Mouse (Mus musculus): ENCODE results near the gene Gpc4.

Gene Gpc4

DNA sequence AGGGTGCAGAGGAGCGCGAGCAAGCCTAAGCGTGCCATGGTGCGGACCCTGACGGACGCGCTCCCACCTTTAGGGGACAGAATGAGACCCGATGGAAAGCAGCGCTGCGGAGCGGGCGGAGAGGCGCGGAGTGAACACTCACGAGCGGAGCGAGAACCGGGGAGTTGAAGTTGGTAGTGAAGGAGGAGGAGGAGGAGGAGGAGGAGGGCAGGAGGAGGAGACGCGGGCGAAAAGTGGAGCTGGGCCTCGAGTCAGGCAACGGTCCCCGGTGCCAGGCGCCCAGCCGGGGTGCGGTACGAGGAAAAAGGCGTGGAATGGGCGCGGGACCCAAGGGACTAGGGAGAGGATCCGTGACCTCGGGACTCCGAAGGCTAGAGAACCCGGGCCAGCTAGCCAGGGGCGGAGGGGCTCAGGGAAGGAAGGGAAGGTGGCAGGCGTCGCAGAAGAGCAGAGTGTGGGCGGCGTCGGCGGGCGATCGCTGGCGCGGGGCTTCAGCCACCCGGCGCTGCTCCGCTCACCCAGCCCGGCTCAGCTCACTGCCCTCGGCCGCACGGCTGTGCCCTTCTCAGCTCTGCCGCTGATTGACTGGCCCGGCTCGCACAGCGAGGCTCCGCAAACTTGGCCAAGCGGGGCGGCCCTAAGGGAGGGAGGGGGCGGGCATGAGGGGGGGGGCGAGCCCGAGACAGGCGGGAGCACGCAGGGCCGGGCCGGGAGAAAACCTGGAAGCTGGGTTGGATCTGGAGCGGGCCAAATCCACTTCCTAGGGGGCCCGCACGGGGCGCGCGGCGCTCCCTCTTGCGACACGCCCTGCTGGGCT, at the start of gene Gpc4:
Gene Gpc4, minus strand, starts transcription at position 515 of the 817 bp plus-strand sequence.
- DNase-seq: peak; percentile 87

DNA sequence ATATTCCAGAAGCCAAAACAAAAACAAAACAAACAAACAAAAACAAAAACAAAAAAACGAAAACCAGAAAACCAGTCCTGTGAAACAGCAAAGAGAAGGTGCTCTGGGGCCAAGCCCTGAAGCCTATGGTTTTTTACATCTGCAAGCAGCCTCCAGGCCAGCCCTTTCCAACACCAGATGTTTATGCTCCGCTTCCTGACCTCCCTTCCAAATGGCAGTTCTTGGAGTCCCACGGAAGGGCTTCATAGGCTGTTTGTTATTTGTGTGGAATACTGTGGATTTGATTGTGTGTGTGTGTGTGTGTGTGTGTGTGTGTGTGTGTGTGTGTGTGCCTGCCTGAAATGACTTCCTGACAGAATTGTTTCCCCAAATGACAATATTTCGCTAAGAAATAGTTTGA, 47.8 kb upstream of the Gpc4 start:
- peak; percentile 5 for DNase-seq

DNA sequence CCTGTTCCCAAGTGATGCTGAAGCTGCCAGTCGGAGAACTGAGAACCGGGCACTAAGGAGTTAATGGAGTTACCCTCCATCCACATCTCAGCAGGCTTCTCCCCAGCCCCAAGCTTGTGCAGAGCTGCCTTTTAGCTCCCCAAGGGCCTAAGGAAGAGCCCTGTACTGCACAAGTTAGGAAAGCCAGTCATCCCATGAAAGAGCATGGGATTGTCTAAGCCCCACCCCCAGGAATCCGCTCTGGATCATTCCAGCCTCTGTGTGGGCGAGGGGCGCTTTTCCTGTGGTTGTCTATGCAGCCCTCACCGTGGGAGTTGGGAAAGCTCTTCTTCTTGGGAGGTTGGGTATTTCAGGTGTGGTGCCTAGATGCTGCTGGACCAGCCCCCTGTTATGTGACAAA, 34.8 kb upstream of the Gpc4 start:
- no peak for DNase-seq

DNA sequence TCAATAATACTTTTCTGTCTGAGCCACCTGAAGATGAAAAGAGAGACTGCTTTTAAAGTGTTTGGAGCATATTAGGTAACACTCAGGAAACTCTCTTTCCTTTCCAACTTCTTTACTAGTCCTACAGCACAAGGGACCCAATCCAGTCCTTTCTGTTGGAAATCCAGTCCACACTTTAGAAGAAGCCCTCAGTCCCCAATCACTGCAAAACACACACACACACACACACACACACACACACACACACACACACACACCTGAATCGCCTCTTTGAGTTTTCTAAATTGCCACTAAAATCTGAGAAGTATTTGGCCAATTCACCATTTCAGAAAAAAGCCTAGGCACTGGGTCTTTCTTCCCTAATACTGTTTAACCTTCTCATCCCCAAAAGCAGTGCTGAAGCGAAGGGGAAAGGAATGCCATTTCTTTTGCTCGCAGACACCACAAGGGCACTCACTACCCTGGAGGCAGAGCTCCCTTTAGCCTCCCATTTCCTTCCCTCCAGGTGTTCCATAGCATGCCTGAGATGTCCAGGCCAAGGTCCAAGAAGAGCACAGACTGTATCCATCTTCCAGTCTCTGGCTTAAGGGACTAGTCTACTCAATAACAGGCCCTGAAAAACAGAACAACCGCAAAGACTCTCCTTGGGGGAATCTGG, 28.4 kb upstream of the Gpc4 start:
- DNase-seq: peak; percentile 39

DNA sequence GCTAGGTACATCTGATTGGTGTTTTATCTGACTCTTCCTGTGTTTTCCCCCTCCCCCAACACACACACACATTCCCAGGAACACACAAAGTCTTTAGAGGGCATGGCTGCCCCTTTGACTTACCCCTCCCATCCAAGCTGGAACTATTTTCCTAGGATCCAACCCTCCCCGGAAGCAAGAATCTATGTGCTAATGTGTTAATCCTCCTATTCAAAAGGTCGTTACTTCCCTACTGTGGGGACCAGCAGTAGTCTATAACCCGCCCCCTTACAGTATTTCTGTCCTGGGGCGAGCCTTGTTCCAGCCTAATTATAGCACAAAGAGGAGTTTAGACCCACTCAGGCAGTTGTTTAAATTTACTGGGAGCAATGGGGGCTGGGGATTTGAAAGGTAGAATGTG, 24.0 kb upstream of the Gpc4 start:
- DNase-seq: no peak

DNA sequence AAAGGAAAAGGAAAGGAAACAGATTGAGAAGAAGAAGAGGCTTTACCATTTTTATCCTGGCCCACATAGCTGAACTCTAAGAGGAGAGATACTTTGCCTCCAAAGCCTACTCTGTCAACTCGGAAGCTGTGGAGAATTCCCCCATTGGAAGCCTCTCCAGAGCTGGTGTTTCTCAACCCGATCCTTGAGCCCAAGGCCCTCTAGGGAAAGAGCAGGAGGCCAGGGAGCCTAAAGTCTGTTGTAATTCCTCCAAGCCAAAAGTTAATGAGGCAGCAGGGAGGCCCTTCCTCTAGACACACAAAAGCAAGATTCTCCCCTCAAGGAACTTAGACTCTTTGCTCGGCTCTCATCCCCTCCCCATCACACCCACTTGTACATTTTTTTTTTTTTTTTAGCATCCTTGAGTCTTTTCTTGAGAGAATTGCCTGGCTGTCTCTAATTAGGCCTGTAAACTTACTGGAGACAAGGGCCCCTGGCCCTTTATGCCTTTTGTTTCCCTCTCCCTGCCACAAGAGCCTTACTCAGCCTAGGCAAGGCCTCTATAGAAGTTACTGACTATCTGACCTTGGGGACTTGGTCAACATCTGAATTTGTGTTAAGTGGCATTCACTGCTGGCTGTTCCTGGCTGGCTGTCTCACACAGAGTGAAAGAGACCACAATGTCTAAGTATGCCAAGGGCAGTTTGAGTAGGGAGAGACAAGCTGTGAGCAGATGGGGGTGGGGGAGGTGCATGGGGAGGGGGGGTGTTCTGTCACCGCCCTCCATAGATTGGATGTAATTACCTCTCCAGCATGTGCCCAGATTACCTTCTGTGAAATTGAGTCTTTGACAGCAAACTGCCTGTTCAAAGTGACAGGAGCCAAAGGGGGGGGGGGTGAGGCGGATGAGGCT, 18.7 kb upstream of the Gpc4 start:
- DNase-seq: no peak

DNA sequence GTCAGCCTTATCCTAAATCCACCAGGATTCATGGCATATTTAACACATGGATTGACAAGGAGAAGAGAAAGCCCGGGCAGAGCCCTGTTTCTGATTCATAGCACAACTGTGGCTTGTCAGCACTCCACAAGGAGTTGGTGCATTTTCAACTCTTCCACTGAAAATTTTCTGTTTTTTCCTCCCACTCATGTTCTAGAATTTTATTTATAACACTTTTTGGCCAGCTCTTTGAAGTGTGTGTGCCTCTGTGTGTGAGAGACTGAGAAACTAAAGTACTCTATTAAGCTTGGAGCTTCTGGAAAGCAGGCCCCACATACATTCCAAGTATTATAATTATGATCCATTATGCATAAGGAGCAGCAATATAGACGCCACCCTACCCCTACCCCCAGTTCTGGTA, 16.3 kb upstream of the Gpc4 start:
- no peak for DNase-seq

DNA sequence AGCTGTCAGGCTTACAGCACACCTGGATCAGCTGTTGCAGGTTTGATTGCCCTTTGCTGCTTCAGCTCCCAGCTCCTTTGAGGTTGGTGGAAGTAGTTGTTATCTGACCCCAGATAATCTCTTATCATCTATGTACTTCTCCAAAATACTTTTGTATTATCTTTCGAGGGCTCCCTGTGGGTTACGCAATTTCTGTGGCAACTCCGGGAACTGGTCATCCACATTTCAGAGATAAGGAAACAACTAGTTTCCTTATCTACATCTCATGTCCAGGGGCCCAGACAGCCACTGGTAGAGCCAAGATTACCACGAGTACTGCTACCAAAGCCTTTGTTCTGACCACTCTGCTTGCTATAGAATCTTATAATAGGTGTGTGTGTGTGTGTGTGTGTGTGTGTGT, 12.0 kb upstream of the Gpc4 start:
- no peak for DNase-seq

DNA sequence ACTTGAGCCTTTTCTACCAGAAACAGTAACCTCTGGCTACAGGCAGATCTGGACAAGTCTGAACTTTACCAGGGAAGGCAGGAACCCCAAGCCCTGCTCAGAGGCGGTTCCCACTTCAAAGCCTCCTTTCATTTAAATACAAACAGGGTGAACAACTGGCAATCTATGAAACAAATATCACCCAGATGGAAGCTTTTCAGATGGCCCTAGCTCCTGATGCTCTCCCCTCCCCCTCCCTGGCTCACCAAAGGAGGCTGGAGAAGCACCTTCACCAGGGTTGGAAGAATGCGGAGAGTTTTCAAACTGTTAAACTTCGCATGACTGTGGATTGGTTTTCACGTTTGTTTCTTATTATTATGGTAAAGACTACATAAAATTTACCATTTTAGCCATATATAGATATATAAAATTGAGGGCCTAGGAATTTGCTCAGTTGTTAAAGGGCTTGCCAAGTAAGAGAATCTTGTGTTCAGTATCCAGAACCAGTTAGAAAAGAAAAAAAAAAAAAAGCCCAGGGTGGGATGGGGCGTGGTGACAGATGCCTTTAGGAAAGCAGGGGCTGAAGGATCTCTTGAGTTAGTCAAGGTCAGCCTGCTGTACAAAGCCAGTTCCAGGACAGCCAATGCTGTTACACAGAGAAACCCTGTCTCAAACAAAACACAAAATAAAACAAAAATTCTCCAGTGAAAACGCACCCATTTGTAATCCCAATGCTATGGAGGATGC, 2.6 kb upstream of the Gpc4 start:
- DNase-seq: no peak

DNA sequence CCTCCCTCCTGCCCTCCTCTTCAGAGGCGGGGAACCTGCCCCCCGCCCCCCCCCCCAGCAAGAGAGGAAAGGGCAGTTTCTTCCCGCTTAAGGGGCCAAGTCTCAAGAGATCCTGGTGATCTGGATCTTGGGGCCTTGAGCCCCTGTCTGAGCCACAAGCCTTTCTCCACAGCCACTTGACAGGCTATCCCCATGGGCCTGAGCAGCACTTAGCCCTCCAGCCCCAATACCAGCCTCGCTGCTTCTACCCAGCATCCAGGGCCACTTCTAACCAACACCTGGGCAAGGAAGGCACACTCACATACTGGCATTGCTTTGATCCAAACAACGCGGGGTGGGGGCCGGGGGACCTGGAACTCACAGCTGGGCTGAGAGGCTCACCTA, 495 bp upstream of the Gpc4 start:
- no peak for DNase-seq

DNA sequence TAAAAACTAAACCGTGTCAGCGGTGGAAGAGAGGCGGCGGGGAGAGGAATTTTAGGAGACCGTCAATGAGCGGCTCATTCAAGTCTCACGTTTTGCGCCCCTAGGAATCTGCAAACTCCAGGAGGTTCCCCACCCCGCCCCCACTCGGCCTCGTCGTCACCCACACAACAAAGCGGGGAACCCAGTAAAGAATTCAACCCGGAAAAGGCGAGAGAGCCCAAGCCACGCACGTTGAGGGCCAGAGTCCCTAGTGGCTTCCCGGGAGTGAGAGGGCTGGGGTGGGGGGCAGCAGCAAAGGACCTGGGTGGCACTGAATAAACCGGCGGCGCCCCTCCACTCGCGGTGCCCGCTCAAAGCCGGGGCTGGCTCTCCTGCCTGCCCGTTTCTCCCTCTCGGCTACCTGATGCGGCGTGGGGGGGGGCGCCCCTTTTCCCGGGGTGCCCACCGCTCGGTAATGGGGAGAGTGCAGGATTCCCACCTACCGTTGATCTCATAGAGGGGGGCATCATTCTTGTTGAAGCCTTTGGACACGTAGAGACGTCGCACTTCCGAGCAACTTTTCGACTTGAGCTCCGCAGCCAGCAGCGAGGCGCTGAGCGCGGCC, 816 bp downstream of the Gpc4 start:
- peak; percentile 22 for DNase-seq

DNA sequence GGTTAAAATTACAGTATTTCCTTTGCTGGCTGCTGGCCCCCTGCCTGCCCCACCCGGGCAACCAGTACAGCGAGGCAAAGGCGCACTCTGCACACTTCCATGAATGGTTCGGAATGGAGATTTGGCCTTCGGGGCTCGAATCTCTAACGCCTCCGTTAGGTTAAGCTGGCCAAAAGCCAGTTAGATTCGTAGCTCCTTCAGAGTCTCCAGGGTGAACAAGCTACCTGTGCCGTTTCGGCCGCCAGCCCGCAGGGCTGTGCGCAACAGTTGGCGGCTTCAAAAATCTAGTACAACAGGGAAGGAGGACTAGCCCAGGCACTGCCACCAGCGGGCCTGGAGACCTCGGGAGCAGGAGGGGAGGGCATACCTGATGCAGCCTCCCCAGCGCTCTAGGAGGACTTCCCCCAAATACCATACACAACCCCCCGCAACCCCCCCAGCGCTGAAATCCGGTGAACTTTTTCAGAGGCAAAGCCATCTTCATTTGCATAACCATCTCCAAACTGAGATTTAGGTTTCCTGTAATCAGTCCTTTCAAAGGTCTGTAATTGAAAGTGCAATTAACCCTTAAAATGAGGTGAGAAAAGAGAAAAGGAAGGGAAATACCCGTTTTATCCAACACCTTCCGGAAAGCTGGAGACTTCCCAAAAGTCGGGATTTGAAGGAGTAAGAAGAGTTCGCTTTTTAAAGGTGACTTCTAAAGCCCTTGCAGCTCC, 1.5 kb downstream of the Gpc4 start:
- DNase-seq: peak; percentile 10

DNA sequence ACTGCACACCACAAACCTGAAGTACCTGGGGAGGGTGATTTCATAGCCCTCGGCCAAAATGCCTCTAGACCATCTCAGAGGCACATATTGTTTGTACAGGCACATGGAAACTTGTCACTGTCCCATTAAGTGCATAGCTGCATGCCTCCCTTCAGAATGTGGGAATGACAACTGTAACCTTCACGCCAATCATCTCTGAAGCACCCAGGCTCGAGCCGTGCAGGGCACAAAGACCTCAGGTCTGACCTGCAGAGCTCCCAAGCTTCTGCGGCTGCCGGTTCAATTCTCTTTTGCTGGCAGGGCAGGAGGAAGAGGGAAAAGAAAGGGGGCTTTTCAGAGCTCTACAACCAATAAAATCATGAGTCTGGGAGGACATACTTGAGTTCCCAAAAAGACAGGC, 2.3 kb downstream of the Gpc4 start:
- DNase-seq: no peak

DNA sequence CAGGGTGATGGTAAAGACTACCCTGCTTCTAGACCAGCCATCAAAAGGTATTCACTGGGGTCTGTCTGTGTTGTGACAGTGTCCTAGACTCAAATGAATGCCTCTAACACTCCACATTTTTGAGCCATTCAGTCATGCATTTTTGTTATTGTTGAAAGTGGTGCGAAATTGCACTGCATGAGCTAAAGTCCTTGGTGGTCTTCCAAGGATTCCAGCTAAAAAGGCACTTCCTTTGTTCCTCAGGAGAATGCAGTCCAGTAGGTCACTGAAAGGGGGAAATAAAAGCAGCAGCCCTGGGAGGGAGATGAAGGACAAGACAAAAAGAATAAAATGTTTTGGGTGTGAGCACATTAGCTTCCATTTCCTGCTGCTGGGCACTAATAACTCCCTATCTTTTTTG, 2.8 kb downstream of the Gpc4 start:
- peak; percentile 7 for DNase-seq

DNA sequence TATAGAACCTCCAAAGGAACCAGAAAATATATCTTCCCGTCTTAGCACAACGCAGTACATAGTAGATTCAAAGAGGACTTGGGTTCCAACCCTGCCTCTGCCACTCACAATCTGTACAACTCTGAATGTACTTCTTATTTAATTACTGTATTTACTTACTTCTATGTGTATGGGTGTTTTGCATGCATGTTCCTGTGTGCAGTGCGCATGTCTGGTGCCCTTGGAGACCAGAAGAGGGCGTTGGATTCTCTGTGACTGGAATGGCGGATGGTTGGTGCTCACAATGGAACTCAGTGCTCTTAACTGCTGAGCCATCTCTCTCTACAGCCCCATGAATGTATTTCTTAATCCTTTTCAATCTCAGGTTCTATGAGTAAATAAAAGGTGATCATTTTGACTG, 5.4 kb downstream of the Gpc4 start:
- no peak for DNase-seq

DNA sequence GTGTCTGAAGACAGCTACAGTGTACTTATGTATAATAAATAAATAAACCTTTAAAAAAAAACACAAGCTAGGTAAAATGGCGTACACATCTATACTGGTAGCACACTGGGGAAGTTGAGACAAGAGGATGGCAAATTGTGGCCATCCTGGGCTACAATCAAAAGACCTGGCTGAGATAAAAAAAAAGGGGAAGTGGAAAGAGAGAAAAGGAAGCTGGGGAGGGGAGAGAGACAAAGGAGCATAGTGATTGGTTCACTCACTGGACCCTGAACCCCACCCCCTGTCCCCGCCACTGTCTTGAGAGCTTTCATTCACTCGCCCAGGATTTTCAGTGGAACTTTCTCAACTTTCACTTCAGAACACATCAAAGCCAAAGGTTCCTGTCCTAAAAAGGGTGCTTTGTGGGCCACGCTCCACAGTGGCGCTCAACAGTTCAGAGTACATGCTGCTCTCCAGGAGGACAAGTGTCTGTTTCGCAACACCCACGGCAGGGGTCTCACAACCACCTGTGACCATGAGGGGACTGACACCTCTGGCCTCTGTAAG, 9.6 kb downstream of the Gpc4 start:
- no peak for DNase-seq

DNA sequence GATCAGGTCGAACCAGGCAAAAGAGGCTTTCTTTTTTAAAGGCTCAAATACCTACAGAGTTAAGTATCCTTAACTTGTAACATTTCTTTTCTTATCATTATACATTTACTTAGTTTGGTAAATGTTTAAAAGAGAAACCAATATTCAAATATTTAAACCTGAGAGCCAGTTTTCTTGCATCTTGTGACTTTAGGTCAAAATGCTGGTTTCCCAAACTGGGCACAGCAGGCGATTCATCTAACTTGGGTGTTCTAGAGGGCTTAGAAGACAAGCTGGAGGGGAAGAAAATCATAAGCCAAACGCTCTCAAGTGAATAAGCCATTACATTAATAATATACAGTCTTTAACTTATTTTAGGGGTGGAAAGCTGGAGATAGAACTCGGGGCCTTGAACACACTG, 10.2 kb downstream of the Gpc4 start:
- DNase-seq: no peak

DNA sequence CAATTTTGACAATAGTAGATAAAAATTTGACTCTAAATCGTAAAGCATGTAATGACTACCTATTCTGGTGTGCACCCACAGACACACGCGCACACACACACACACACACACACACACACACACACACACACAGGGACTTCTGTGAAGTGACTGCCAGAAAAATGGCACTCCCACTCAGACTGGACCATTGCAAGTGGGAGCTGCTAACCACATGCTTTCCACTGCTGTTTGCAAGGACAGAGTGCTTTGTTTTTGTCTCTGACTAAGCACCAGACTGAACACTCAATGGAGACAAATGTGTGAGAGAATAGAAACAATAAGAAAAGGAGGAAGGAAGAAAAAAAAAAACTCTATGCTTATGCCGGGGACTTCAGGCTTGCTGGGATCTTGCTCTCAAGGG, 11.6 kb downstream of the Gpc4 start:
- no peak for DNase-seq

DNA sequence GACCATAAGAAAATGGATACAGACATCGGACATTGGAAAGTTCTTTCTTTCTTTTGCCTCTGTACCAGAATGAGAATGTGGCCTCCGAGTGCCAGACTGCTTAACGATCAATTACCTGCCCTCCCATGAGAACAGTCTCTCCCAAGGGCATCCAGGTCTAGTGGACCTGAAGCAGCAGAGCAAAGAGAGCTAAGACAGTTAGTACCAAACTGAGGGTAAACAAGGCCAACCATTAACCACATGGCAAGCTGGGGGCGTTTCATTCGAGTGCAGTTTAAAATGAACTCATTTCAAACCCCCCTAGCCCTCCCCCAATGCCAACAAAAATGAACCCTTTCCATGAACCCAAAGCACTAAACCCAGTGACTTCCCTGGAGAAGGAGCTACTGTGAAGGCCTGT, 12.1 kb downstream of the Gpc4 start:
- DNase-seq: no peak

DNA sequence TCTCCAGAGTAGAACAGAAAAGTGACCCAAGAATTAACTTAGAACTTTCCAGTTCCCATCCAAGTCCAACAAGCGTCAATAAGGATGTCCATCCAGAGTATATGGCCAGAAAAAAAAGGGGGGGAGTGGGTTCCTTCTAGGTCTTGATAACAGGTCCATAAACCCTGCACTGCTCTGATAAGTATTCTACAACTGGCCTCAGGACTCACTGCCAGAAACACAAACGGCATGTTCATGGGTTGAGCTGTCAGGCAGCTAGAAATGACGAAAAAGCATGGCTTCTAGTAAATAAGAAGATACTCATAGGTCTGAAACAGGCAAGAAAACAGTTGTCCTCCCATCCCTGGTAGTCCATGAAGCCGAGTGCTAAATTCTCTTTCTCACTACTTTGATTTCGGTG, 13.5 kb downstream of the Gpc4 start:
- no peak for DNase-seq

DNA sequence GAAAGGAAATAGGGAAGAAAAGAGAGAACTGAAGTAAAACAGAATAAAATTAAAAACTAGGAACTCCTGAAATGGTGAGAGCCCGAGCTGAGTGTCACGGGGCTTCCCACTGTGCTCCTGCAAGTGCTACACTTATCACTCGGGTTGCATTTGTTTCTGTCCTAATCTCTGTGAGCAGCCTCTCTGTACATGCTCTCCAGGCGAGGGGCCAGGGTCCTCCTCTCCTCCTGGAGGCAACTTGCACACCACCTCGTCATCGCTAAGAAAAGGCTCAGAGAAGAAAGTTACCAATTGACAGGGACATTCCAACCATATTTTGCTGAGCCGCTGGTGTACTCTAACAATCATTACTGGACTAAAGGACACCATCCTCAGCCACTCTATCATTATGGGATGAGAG, 14.0 kb downstream of the Gpc4 start:
- no peak for DNase-seq

DNA sequence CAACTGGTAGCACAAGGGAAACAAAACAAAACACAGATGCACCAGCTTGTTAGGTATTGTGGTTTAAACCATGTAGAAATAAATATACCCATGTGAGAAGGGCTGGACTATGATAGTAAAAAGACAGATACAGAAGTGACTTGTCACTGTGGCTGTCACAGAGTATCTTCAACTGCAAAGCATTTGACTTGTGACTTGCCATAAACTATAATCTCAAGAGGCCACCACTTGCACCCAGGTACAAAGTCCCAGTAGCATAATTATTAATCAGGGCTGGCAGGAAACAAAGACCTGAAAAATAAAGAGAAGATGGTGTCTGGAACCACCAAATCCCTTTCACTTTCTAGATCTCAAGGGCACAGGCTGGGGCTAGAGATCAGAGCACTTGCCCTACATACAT, 19.5 kb downstream of the Gpc4 start:
- no peak for DNase-seq
